Mouse (Mus musculus): ENCODE data around the gene Atg2a.

The Atg2a gene

GRCm38 (mm10) chr19:6247526-6248300 lies 6.2 kb downstream of the Atg2a start:
- no peak for DNase-seq

- DNase-seq: no peak
Observed at GRCm38 (mm10) chr19:6253021-6253420, 11.6 kb downstream of the Atg2a start.

DNA sequence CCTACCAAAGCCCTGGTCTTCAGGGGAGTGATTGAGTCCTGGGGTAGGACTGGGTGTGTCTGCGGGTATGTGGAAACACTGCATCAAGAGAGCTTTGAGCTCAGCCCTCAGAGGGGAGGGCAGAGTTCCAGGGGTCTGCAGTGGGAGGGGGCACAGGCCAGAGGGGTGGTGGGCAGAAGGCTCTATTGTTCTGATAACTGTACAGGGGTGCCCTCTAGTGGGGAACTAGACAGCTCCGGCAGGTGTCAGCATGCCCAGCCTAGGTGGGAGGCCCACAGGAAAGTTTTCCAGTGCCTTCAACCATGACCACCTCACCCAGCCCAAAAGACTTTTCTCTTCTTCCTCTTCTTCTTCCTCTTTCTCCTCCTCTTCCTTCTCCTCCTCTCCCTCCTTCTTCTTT lies 19.0 kb downstream of the Atg2a start:
- peak in 1 of 2 experiments; percentile 47 for DNase-seq

GRCm38 (mm10) chr19:6260946-6261345 lies 19.5 kb downstream of the Atg2a start:
- no peak for DNase-seq

DNA sequence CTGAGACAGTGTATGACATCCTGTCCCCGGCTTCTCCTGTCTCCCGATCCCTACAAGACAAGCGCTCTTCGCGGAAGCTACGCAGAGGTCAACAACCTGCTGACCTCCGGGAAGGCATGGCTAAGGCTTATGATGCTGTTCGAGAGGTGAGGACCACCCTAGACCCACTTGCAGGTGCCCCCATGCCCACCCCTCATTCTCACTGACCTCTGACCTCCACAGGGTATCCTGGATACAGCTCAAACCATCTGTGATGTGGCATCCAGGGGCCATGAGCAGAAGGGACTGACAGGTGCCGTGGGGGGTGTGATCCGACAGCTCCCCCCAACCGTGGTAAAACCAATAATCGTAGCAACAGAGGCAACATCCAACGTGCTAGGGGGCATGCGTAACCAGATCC lies 19.9 kb downstream of the Atg2a start:
- DNase-seq: no peak

- peak; percentile 75 to 86 for DNase-seq
Observed at GRCm38 (mm10) chr19:6262222-6262621, 20.8 kb downstream of the Atg2a start.

GRCm38 (mm10) chr19:6262839-6263433 lies 21.5 kb downstream of the Atg2a start:
- DNase-seq: no peak

DNA sequence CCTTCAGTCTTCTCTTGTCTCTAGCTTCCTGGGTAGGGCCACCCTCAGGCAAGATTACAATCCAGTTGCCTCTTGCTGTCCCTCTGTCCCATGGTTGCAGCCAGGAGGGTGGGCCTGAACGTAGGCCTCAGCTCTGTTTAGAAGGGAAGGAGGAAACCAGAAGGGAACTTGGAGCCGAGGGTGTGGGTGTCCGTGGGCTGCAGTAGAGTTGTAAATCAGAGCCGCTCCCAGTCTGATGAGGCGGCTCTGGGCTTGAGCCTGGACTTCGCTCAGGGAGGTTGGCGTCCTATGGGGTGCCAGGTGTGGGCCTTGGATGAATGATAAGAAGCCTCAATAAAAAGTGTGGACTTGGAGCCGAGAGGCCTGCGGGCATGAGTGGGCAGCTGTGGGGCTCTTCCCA lies 22.7 kb downstream of the Atg2a start:
- DNase-seq: no peak

DNA sequence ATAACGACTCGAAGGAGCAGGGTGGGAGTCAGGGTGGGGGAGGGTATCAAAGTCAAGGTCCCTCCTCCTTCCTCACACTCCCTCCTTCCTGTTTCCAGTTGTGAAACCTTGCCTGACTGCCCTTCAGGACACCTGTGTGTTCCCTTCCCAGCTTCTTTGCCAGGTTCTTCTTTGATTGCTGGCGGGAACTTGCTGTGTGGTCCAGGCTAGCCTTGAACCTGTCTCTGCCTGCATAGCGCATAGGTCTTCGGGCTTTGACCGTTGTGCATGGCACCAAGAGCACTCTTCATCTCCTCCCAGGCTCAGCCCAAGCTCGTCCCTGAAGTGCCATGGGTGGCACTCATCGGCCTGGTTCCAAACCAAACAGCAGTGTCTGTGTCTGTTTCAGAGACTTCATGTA lies 23.5 kb downstream of the Atg2a start:
- DNase-seq: no peak

DNA sequence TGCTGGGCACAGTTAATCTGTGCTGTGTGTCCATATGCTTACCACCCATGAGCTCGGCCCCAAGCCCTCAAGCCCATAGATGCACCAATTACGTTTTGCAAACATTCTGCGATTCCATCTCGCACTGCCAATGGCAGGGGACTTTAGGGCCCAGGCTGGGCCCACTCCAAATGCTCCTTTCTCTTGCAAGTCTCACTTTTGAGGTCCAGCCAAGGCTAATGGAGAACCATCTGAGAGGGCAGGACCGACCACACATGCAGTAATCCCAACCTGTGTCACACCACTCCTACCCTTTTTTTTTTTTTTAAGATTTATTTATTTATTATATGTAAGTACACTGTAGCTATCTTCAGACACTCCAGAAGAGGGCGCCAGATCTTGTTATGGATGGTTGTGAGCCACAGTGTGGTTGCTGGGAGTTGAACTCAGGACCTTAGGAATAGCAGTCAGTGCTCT lies 24.3 kb downstream of the Atg2a start:
- DNase-seq: no peak

DNA sequence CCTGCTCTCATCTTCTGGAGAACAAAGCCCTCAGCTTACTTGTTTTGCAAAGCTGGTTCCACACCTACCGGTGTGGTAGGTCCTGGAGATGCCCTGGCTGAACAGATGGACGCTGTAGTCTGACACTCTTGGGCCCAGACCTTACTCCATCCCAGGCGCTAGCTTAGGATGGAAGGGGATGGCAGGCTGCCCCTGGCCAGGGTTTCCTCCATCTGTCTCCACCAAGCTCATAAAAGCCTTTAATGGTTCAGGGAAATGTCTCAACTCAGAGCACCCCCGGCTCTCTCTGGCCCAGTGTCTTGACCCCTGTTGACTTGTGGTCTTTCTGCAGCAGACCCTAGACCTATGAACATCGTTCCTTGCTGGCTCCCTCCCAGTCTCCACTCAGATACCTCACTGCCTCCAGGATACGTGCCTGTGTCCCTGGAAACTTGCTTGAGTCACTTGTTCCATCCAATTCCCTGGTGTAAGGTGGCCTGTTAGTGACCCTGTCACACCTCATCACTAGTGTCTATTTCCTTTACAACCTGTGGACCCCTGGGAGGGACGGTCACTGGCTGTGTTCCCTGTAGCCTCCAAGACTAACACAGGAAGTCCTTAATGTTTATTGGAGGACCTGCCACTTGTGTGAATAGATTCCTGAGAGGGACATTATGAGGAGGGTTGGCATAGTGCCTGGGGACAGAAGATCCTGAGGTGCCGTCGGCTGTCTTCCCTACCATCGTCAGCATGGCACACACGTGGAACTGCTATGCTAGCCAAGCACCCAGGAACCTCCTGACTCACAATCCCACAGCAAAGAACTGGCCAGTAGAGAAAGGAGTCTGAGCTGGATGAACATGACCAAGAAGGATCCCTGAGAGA lies 26.1 kb downstream of the Atg2a start:
- peak in 1 of 2 experiments; percentile 60 for DNase-seq

DNA sequence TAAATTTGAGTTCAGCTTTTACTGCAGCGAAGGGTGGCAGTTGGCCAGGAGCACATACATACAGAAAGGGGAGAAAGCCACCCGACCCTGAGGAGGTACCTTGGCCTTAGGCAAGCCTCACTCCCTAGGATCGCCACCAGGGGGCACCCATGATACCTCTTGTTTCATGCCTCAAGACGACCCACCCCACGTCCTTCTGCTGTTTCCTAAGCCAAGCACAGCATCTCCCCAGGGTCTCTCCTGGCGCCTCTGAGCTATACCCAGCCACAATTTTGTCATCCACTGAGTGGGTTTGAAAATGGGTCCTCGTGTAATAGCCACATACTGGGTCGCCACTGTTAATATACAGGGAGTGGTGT lies 26.7 kb downstream of the Atg2a start:
- DNase-seq: peak; percentile 86 to 90

- DNase-seq: peak; percentile 70 to 73
Observed at GRCm38 (mm10) chr19:6268670-6269132, 27.2 kb downstream of the Atg2a start.

DNA sequence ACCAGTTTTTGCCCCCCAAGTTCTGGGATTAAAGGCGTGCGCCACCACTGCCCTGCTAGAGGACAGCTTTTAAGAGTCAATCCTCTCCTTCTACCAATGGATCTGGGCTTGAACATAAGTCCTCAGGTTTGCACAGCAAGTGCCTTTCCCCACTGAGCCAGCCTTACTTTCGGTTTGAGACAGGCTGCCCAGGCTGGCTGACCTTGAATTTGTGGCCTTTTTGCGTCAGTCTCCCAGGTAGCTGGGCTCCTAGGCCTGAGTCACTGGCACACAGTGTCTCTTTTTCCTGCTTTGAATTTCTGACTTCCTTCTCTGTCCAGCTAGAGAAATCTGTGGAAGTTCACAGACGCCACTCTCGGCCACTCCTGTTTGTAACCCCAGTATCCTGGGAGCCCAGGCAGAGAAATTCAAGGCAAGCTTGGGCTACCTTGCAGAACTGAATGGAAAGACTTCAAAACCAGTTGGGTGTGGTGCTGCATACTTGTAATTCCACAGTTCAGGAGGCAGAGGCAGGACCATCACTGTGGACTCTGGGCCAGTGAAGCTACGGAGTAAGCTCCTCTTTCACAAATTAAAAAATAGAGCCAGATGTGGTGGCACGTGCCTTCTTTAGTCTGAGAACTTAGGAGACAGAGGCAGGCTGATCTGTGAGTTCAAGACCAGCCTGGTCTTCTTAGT lies 28.5 kb downstream of the Atg2a start:
- DNase-seq: no peak

DNA sequence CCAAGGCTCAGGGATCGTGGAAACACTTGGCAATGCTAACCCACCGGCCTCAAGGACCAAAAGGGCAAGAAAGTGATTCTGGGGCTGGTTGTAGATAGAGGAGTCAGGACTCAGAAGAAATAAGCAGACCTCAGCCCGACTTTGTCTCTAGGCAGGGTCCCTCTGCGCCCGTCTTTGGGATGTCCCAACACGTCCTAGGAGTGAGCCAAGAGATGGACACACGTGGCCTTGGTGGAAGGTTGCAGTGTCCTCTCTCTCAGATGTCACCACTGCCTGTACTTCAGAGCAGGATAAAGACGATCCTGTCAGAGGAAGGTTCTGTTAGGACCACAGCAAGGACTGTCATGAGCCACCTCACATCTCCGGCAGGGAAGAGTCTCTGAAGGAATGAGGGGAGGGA lies 29.2 kb downstream of the Atg2a start:
- DNase-seq: no peak

DNA sequence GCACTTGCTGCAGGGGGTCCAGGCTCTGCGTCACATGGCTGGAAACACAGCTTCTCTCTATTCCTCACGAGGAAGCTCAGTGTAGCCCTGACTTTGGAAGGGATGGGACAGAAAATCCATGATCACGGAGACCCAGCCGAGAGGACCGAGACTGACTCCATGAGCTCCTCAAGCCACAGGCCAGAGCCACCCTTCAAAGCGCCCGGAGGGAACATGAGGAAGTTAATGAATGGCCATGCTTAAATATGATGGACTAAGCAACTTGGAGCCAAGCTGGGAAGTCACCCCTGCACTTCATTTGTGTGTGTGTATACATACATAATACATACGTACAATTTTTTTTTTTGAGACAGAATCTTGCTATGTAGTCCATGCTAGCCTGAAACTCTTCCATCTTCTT lies 29.7 kb downstream of the Atg2a start:
- DNase-seq: no peak

DNA sequence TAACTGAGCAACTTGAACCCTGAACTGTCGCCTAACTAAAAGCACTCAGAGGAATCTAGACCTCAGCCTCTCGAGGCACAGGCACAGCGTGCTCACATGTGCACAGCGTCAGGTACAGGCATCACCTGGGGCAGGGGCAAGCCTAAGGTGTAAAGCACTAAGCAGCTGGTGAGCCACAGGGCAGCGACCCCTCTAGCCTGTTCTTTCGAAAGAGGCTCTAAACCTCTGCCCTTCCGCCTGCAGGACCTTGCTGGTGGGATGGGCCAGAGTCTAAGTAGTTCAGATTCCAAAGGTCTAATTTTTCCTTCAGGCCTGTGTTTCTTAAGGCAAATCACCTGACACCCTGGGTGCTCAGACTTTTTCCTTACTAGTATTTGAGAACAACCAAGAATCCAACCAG lies 30.6 kb downstream of the Atg2a start:
- DNase-seq: no peak

DNA sequence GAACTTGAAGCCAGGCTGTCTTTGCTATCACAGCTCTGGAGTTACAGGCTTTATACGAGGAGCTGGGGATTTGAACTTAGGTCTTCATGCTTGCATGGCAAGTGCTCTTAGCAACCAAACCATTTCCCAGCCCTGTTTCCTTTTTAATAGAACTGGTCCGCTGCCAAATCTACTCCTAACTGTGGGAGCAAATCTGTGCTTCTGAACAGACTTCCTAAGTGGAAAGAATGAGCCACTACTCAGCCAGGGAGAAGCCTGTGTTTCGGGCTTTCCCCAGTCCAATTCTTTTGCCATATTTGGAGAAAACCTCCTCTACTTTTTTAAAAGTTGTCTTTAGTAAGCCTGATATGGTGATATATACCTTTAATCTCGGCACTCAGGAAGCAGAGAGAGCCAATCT lies 31.3 kb downstream of the Atg2a start:
- DNase-seq: no peak

DNA sequence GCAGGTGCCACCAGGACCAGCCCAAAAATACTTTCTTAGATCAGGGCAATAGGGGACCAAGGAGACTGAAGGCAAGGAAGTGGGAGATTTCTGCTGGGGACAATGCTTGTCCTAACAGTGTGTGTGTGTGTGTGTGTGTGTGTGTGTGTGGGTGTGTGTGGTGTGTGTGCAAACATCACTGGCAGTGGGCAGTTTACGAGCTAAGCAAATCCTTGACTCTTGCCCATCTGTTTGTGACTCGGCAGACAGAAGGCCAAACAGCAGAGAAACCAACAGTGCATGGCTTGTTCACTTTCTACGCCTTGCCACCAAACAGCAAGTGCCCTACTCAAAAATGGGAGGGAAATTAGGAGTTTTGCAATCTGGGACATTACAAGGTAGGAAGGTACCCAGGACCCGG lies 32.1 kb downstream of the Atg2a start:
- DNase-seq: no peak

GRCm38 (mm10) chr19:6273998-6274608 lies 32.6 kb downstream of the Atg2a start:
- no peak for DNase-seq

- peak in 1 of 2 experiments; percentile 67 for DNase-seq
Observed at GRCm38 (mm10) chr19:6275740-6276389, 34.4 kb downstream of the Atg2a start.

Measured in lung, postnatal 4 days (tissue).